Mouse (Mus musculus) thymus, postnatal 4 days (tissue): ENCODE results near the gene Dhrs1.

Experiments
- DNase-seq: peaks from one replicate; pipeline ENCODE4 v3.0.0; 2021

The Dhrs1 gene

DNA sequence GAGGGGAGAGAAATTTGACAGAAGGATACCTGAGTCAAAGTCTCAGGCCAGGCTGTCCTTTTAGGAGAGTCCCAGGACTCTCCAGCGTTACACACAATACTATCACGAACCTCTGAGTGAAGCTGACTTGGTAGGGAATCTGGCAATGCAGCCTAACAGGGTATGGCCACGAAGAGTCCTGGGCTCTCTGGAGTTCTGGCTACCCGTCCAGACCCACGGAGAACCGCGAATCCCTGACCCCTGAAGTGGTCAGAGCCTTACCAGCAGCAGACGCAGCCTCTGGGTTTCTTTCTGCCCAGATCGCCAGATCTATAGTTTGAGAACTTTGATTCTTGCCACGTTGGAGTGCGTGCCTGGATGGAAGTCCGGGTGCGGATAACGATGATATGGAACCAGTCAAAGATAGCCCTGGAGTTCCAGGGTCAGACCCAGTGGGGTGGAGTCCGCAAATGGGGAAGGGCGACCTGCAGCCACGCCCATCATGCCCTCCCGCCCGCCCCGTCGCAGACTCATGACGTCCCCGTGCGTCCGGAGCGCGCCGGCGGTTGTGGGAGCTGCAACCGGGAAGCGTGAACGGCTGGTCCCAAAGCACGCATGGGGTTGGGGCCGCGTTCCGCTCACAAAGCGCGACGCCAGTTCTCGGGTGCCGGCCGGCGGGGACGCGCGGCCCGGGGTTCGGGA is at the start of gene Dhrs1, which contains the start of gene Nop9:
Dhrs1 (minus strand) TSS at position 511 of the 681 bp plus-strand sequence.
Nop9 (plus strand) TSS at position 514 of the 681 bp plus-strand sequence.
- peak; percentile 92 for DNase-seq

DNA sequence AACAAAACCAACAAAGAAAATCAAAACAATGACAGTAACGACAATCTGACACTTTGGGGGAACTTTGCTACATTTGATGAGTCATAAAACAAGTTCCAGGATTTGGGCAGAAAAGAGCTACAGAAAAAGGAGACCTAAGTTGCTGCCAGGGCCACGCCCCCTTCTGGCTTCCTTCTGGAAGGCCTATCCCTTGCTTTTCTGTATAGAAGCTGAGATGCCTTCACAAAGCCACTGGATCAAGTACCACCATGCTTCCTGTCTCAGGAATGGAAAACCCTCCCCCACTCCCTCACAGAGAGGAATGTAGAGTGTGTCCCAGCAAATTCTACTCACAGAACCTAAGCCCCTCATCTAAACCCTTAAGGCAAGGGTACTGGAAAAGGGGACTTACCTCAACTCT is 48.5 kb upstream of the Dhrs1 start:
- DNase-seq: no peak

DNA sequence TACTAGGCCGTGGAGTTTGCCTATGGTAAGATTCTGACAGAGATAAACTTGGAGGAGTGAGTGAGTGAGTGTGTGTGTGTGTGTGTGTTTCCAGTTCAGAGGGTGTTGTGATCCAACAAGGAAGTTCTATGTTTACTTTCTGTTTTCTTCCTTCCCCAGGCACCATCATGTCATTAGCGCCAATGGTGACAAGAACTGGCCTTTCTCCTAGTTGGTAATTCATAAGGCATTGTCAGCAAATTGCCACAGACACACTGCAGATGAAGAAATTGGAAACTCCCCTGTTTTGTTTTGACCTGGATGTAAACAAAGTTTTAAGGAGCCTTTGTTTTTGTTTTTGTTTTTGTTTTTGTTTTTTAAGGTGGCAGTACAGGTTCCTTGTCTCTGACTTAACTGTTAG is 48.0 kb upstream of the Dhrs1 start:
- no peak for DNase-seq

DNA sequence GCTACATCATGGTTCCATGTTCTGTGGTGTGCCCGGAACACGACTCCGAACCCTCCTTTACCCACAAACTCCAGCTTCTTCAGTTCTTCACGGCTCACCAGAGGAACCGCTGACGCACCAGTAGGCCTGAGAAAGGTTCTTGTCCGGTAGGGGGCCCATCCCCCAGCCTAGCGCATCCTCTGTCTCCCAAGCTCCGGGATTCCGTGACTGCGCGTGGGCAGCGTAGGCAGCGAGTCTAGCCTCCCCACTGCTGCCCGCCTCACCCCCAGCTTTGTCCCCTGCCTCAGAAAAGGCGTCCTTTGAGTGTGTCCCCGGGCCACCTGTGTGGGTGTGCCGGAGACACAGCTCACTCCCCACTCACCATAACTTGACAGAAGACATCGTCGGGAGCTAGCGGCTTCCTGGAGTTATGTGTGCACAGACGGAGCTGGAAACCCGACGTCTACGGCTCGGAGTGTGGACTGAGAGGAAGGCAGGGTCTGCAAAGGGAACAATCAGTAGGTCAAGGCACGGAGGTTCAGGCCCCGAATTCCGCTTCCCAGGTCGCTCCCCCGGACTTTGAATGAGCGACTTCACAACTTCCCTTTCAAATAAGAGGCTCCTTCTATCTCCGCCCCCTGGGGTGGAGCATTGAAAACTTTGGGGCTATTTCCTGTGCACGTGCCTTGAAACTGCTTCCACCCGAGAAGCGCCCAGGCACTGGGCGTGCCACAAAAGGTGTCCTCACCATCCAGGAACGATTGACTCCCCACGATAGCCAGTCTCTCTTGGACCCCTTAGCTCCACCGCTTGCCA is 43.0 kb upstream of the Dhrs1 start, which contains the start of gene Ripk3:
Ripk3 (minus strand) TSS at position 610 of the 795 bp plus-strand sequence.
- DNase-seq: peak; percentile 76

DNA sequence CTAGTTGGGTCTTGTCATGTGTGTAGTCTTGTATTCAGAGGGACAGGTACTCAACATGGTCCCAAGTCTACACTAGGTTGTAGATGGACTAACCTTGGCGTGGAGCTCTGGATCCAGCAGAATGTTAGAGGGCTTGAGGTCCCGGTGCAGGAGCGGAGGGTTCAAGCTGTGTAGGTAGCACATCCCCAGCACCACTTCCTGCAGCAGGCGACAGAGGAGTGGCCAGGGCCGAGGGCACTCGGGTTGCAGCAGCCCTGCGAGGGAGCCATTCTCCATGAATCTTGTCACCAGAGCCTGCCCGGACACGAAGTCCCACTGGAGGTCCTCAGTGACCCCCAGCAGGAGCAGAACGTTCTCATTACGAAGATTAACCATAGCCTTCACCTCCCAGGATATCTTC is 42.2 kb upstream of the Dhrs1 start:
- peak; percentile 27 for DNase-seq

DNA sequence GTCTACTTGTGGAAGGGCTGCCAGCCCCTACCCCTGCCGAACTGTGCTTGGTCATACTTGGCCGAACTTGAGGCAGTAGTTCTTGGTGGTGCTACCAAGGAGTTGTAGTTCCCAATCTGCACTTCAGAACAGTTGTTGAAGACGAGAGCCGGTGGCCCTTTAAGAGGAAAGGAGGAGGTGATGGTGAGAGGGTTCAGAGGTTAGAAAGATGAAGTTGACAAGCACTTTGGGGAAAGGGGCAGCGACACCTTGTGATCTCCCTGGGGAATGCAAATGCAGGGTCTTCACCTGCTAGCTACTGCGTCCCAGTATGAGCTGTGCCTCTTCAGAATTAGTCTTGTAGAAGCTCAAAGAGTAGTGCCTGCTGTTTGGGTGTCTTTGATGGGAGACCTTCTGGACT is 39.7 kb upstream of the Dhrs1 start:
- DNase-seq: peak; percentile 71

DNA sequence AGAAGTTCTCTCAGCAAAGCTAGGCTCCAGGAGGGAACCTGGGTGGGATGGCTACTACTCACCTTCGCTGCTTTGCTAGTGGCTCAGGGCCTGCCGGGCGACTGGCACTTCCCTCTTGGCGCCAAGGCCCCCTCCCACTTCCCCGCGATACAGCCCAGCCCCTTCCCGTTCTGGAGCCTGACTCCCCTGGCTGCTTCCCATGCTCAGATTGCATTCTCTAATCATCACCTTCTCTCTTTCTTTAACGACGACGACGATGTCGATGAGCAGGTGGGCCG is 38.4 kb upstream of the Dhrs1 start, which contains the start of gene Adcy4:
Adcy4 (minus strand) TSS at position 138 of the 278 bp plus-strand sequence.
- DNase-seq: no peak

DNA sequence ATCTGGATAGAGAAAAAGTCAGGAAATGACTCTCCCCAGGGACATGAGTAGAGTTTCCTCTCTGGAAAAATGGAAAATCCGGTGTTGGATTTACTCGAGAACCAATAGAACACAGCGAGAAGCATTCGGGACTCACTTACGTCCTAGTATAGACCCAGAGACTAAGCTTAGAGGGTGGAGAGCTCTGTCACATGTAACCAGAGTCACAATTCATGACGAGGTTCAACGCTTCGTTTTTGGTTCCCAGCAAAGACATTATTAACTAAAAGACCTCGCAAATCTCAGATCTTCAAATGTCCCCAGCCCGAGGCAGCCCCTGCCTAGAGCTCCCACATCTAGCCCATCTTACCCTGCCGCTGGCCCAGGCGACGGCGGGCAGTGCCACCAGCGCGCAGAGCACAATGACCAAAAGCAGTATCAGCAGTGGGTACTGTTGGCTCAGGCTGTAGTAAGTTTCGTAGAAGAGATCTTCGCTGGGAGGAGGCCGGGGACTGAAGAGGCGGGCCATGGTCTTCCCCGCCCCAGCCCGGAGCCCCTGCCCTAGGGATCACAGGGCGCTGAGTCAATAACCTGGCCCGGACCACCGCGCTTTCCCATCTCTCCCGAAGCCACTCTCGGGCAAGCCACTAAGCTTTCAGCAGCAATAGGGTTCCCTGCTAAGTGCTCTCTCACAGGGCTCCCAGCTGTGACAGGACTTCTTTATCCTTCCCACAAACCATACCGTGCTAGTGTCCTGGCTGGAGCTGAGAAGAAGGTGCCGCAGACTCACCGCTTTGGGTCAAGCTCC is 37.9 kb upstream of the Dhrs1 start:
- DNase-seq: no peak

DNA sequence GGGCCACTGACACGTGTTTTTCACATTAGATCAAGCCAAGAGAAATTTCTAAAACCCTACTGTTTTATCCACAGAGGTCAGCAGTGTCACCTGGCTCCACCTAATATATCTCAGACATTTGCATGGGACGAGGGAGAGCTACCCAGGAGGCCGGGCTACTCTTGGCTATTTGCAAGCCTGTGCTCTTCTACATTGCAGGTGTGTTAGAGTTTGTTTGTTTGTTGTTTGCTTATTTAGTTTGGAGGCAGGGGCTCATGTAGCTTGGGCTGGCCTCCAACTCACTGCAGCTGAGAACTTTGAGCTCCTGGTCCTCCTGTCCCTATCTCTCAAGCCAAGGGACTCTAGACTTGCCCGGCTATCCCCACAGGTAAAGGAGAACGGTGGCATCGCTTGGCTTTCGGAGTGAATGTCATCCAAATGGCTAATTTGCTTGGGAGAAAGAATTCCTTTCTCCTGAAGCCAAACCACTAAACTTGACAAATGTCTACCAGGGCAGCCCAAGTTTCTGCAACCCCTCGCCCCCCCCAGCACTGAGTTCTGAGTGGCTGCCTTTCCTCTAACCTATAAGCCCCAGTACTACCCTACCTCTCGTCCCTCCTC is 37.0 kb upstream of the Dhrs1 start:
- DNase-seq: no peak

DNA sequence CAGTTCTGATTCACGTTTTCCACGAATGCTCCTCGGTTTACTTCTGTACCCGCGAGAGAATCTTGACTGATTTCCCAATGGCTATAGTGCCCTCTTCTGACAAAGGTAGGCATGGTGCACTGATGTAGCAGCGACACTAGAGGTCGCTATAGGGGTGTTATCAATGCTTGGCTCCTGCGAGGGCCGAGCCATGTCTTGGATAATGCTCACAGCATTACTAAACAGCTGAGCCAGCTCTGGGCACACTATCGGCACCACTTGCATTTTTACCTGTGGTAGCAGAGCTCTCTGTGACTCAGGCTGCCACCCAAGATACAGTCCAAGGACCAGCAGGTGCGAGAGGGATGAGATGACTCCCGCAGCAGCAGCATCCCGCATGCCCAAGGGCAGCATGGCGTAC is 35.8 kb upstream of the Dhrs1 start:
- DNase-seq: peak; percentile 63

DNA sequence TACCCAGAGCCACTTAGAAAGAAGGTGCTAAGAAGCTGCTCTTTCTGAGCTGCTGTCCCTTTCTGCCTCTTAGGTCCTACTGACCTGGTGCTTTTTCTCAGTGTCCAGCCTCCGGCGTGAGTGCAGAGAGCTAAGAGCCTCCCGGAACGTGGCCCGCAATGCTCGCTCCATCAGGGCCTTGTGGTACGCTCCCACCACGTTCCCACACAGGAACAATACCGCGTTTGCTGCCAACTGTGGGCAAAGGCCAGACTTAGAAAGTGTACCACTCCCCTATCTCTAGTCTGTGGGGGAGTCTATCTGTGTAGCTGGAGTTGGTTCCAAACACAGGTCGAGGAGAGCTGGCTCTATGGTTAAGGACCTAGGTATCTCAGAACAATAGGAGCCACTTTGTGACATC is 35.2 kb upstream of the Dhrs1 start:
- peak; percentile 7 for DNase-seq

DNA sequence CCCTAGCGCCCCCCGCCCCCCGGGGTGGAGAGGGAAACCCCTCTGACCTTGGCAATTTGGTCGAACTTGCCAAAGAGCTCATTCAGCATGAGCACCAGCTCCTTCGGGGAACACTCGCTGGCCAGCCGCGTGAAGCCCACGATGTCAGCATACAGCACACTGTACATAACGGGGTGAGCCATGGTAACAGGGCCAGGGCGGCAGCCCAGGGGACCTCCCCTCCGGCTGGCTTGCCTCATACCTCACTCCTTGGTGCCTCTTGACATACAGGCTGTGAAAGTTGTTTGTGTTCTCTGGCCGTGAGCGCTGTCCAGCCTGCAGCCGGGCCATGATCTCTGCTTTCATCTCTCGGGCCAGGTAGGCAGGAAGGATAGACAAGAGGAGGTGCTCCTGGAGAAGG is 34.2 kb upstream of the Dhrs1 start:
- peak; percentile 6 for DNase-seq

DNA sequence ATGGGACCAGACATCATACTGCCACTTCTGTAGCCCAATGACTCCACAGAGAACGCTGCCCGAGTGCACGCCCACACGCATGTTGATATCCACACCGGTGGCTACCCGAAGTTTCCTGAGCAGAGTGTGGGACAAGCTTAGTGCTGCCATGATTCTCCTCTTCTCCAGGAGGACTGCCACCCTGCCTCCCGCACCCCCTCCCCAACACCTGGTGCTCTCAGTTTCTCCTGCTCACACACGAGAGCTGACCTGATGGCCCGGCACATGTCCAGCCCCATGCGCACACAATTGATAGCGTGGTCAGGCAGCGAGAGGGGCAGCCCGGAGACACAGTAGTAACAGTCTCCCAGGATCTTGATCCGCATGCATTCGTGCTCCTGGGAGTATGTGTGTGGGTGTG is 33.2 kb upstream of the Dhrs1 start:
- peak; percentile 6 for DNase-seq

DNA sequence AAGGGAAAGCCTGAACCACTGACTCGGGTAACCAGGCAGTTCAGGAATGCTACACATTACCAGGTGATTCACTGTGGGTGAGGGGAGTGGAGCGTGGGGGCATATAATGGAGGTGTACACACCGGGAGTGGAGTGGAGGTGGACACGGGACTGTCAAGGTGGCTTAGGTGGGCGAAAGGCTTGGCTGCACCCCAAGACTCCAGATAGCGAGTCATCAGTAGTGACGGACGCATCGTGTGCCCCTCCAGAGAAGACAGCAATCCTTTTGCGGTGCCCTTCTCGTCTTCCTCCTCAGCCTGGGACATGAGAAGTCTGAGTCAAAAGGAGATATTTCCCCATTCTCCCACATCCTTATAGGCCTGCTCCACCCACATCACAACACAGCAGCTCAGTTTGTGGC is 32.3 kb upstream of the Dhrs1 start:
- peak; percentile 3 for DNase-seq

DNA sequence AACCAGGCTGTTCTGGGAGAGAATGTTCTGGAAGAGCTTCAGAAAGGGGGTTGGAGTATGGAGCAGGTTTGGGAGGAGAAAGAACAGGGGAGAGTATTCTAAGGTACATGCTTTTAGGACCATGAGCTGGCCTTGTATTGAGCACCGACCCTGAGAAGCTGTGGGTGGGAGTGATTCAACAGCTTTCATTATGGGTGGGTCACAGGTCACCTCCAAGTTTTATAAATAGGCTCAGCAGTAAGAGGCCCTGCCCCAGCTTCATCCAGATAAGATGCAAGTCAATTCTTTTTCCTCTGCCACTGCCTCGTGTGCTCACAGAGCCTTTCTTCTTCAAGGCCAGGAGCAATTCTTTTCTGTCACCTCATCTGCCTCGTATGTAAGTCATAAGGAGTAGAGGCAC is 31.7 kb upstream of the Dhrs1 start:
- peak; percentile 1 for DNase-seq

DNA sequence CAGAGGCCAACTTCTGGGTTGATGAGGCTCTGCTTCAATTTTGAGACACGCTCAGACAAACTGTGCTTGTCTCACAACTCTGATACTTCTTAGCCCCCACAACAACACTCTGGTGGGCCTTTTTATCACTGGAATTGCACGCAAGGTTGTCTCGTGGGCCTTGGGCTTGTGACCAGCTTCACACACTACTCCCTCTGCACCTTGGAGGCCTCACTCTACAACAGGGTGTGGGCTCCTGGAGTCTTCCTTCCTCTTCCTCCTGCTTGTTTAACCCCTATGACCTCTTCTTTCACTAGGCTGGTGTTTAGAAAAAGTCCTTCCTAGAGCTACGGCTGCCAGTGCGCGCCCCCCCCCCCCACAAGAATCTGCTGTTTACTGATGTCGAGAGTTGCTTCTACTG is 31.2 kb upstream of the Dhrs1 start:
- DNase-seq: peak; percentile 0

DNA sequence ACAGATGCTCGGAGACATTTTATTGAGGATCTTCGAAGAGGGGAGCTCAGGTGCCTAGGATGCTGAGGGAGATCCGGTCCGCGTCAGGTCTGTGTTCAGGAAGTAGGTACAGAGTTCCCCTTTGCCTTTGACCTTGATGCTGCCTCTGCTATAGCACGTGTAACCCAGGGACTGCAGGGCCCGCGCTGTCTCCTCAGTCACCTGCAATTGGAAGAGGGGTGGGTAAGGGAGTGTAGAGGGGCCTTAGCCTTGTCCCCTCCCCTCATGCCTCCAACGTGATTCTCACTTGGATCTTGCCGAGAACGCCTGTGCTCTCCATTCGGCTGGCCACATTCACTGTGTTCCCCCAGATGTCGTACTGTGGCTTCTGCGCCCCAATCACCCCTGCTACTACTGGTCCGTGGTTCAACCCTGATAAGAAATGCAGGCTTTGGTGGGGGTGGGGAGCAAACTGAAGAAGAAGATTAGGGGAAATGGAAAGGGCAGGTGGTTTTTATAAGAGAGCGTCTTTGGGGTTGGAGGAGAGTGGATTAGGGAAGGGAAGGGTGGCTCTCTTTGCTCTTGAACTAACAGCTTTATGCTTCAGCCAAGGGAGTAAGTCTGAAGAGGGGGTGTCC is 23.7 kb upstream of the Dhrs1 start:
- DNase-seq: no peak

DNA sequence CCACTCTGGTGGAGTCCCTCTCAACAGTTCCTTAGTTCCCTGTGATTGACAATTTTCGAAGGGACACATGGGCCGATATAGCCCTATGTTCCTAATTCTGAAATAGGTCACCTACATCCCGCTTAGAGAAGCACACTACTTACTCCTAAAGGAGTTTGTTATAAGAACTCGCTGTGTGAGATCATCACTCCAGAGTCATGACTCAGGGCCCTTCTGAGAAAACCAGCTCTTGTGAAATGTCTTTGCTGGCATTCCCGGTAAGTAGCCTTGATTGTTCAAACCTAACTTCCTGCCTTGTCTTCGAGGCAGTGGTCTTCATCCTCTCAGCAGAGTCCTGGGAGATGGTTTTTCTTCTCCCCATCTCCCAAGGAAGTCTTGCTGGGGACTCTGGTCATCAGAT is 23.1 kb upstream of the Dhrs1 start:
- no peak for DNase-seq

DNA sequence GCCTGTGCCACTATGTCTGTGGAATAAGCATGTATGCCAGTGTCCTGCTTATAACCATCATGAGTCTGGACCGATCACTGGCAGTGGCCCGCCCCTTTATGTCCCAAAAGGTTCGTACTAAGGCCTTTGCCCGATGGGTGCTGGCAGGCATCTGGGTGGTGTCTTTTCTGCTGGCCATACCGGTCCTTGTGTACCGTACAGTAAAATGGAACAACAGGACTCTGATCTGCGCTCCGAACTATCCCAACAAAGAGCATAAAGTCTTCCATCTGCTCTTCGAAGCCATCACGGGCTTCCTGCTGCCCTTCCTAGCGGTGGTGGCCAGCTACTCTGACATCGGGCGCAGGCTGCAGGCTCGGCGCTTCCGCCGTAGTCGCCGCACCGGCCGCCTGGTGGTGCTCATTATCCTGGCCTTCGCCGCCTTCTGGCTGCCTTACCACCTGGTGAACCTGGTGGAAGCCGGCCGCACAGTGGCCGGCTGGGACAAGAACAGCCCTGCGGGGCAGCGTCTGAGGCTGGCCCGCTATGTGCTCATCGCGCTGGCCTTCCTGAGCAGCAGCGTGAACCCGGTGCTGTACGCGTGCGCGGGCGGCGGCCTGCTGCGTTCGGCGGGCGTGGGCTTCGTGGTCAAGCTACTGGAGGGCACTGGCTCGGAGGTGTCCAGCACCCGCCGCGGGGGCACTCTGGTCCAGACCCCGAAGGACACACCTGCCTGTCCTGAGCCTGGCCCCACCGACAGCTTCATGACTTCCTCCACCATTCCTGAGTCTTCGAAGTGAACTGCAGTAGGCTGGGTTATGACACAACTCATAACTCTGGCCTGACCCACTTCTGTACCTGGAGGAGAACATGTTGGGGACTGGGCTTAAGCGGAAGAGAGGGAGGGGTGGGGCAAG is 22.3 kb upstream of the Dhrs1 start:
- peak; percentile 54 for DNase-seq

DNA sequence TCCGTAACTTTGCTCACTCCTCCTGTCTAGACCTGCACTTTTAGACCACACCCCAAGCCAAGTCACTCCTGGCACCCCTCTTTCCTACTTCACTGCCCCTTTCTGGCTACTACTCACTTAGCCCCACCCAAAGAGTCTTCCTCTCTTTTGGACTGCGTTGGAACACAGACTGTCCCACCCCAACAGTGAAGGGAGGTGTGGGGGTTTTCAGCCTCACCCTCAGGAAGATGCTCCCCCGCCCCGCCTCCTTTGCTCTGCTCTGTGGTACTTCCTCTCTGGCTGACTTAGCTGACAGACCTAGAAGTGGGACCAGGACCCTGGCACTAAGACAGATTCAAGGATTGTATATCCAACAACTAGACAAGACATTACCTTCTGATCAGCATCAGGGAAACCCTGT is 20.2 kb upstream of the Dhrs1 start, which contains the start of gene Ltb4r1:
Ltb4r1 (plus strand) TSS at position 267 of the 400 bp plus-strand sequence.
- DNase-seq: peak; percentile 41

DNA sequence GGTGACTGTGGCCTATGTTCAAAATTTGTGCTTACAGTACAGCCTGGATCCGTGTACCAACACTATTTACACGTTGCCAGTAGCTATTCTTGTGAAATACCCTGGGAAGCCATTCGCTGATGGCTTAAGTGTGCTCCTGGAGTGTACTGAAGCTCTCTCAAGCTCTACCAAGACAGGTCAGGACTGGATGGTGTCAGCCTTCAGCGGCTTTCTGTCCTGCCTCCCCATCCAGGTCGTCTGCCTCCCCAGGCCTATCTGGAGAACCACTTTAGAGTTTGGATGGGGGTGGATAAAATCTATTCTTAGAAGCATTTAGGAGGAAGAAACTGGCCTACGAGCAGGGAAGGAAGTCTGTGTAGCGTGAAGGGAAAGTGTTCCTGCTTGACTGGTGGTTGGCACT is 17.7 kb upstream of the Dhrs1 start:
- no peak for DNase-seq
